Mouse (Mus musculus): Measurements from ENCODE around the gene Usp13.

Gene Usp13

DNA sequence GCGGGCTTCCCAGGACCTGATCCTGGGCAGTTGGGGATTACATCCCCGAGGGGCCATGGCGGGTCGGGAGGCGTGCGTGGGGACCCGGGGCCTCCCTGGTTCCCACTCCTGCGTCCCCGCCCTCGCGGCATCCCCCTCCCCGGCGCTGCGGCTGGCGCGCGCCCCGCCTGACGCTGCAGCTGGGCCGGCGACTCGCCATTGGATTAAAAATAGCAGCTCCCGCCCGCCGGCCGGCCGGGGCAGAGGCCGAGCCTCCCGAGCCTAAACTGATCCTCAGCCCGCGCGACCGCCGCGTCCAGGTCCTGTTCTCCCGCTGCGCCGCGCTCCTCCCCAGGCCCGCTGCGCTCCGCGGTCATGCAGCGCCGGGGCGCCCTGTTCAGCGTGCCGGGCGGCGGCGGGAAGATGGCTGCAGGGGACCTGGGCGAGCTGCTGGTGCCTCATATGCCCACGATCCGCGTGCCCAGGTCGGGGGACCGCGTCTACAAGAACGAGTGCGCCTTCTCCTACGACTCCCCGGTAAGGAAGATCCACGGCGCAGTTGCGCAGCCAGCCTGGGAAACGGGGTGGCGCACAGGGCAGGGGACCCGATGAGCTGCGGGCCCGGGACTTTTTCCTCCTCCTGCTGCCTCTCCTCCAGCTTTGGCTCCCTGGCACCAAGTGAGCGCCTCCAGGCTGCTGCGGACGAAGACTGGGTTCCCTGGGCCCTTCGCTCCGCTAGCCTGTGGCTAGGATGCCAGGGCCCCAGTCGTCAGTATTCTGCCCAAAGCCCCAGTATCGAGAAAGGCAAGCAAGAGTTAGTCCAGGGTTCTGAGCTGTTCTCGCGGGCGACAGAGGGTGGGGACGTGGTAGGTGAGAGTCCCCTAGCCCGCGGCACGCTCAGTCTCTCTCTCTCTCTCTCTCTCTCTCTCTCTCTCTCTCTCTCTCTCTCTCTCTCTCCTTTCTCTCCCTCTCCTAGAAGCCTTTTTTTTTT, at the start of gene Usp13:
TSS of gene Usp13 (plus strand) at position 190 of the 970 bp plus-strand sequence.
- DNase-seq, result no peak

DNA sequence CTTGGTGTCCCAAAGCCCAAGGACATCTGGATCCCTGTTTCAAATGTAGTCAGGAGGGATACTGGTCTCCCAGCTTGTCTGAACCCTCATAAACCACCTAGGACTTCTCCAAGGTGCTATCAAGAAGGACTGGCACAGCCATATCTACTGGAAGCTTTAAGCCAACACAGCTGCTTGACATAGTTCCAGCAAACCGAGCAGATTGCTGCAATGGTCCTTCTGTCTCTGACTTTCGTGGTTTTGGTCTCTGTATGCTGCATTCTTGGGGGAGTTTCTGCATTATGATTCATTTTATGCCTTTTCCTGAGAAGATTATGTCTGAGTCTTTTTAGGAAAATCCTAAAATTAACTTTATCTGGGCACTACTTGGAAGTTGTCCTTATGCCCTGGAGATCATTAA, 46.6 kb upstream of the Usp13 start:
- no peak for DNase-seq

DNA sequence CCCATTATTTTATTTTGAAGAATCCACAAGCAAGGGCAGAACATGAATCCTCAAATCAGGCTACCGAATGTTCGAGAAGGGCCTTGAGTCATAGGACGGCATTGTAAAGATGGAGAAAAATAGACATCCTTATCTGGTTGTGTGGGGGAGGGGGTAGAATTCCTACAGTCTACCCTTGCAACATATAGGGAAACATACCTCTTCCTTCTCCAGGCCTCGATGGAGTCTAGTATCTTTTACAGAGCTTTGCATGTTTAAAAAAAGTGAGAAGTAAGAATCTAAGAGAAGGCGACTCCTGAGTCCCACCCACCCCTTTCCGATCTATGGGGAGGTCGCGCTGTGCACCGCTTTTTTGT, 367 bp upstream of the Usp13 start:
- no peak for DNase-seq

DNA sequence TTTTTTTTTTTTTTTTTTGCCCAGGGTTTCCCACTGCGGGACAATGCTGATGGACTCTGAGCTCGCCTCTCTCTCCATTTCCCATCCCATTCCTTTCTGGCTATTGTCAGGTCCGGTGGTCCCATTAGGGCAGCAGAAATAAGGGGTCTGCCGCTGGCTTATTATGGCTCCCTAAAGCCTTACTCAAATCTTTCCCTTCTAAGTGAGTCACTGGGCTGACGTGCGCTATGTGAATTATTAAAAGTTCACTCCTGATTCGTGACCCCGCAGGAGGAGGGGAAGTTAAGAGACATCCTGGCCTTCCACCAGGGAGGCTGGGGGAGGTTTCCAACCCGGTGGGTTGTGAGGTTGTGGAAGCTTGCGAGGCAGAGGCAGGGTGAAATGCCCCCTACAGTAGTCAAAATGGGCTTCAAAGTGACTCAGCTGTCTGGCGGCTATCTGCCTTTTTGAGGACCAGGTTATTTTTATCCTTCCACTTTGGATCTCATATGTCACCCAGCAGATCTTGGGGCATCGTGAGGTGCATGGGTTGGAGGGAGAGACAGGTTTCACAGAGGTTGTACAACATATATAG, 1.1 kb downstream of the Usp13 start:
- no peak for DNase-seq

DNA sequence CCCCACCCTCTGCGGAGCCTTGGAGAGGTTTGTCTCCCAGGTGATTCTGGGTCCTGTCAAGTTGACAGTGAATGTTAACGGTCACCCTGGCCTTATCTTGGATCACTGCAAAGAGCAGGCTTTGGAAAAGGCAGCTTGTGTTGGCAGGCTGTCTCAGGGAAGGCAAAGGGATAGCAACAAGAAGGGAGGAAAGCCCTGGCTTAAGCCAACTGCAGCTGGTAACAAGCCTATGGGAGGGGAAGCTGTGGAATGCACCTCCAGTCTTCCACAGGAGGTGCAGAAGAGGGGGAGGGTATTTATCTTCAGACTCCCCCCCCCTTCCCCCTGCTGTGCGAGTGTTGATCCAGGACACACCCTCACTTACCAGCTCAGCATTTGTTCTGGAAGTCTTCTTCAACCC, 5.3 kb downstream of the Usp13 start:
- no peak for DNase-seq

DNA sequence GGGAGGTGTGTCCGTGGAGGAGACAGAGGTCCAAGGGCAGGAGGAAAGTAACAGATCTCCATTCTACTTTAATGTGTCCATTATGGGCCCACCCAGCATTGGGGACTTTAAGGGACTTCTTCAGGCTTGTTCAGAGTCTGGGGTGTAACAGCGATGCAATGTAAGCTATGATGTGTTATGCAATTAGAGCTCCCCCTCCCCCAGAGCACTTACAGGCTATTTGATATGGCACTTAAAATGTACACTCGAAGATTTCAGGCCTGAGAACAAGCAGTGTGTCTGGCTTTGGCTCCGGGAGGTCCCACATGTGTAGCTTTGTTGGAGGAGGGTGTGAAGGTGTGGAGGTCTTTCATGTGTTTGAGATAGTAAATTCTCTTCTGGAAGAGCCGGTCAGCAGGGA, 7.6 kb downstream of the Usp13 start:
- DNase-seq, result no peak

DNA sequence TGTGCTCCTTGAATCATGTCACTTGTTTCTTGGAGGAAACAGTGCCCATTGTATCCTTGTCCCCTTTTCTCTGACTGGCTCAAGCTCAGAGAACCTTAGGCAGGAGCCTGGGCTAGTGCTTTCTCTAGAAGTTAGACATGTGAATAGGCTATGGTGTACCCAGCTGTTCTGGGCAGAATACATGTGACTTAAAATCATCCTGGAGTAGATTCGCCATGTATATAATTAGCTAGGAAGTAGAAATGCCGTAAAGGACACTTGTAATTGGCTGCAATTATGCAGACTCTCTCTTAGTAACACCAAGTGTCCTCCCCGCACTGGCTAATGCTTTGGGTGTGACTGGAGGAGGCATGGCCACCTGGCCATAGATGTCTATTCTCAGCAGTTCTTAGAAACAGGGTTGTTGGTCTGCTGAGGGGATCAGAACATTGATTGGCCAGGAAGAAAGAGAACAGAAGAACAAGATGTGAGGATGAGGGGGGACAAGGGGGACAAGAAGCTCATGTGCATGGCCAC, 8.7 kb downstream of the Usp13 start:
- DNase-seq, result no peak

DNA sequence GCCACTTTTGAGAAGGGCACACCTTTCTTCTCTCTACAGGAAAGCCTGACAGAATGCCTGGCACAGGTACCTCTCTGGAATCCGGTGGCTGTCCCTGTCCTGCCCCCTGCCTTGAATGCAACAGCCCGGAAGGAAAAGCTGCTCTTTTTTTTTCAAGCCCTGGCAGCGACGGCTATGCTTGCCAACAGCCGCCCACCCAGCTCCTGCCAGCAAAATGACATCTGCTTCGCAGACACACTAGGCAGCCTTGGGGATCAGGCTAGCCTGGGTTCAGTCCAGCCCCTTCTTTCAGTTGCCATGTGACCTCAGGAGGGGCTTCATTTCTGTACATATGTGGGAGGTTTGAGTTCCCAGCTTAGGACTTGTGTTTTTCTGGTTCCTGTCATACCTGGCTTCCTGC, 9.4 kb downstream of the Usp13 start:
- no peak for DNase-seq

DNA sequence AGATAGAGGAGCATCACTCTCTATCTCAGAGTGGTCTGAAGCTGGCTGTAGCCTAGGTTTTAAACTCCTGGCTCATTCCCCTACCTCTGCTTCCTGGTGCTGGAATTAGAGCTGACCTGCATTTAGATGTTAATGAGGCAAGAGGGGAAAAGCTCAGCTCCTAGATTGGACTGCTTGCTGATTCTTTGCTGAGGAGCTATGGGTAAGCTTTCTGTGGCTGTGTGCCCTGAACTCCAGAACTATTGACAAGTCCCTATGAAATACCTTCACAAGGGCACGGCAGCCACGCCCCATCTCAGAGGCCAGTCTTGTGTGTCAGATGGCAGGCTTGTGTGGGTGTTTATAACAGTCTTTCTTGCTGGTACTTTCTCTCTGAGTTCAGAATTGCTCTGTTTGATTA, 16.5 kb downstream of the Usp13 start:
- DNase-seq, result no peak

DNA sequence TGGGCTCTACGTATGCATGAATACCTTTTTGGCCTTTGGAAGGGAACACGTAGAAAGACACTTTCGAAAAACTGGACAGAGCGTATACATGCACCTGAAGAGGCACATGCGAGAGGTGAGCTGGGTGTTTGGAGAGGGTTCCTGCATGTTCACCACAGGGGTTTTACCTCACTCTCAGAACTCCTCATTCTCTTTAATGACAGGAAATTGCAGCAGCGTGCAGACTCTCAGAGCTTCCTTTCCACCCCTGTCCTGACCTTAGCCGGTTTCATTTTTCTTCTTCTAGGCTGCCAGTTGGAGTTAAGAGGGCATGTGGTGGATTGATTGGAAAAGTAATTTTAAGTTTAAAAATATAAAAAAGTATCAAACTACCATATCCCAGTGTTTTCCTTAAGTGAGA, 20.5 kb downstream of the Usp13 start:
- DNase-seq, result no peak

DNA sequence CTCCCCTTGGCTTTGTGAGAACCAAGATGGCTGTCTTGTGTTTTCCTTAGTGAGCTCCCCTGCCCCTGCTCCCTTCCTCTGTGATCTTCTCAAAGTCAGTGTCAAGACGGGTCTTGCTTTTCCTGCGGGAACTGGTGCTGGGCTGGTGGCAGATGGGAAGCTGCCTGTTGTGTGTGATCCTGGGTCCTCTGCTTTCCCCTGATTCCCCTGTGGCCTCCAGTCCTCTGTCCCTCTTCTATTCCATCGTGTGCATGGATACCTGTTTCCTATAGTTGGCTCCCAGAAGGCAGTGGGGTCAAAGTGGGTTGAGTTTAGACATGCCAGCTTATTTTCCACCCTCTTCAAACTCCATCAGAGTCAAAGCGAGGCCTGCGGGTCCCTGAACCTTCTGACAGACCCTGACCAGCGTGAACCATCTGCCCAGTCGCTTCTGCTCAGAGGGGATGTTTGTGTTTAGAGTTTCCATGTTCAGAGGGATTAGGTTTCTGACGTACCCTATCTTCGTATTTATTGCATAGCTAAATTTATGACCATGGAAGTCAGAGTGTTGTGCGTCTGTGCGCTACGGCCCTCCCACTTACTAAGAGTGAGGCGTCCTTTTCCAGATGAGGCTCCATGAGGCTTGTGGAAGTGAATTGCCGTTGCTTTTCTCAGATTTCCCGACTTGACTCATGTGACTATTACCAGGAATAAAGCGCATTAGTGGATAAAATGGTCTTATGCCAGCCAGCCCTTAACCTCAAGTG, 39.2 kb downstream of the Usp13 start:
- no peak for DNase-seq

DNA sequence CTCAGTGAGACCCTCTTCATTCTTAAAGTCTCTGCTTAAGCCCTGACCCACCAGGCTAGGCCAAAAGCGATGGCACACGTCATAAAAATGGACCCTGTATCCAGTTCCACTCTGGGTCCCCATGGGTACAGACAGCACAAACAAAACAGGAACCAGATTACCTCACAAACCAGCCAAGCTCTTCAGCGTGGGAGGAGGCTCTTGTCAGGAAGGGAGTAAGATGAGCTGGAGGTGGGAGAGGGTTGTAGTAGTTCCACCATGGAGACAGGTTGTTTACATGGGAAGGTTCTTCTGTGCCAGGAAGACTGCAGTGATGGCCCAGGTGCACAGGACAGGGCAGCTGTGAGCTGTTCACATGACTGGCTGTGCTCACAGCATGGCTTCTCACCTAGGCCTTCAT, 53.7 kb downstream of the Usp13 start:
- DNase-seq, result no peak

DNA sequence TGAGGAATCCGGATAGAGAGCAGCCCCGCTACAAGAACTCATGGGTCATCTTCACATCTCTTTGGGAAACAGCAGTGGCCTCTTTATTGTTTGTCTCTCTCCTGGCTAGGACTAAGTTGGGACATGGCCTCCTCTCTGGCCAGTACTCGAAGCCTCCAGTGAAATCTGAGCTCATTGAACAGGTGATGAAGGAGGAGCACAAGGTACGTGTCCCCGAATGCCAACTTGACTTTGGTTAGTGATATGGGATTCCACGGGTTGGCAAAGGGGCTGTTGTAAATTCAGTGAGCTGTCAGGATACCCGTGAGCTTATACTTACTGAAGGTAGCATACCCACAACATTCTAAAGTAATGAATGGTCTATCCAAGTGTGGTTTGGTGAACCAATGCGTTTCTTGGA, 69.0 kb downstream of the Usp13 start:
- DNase-seq, result no peak

DNA sequence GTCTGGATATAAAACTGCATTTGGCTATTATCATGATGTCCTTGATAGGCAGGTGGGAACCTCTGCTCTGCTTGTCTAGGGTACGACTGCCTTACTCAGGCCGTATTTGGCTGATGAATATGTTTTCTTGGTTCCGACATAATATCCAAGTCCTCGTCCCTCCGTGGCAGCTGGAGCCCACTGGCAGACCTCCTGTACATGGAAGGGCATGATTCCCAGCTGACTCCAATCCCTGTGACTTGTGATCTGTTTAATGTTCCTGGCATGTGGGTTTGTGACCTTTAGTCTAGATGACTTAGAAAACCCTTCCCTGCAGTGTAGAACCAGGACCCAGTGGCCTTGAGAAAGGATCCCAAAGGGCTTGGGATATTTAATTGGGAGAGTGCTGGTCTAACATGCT, 71.5 kb downstream of the Usp13 start:
- DNase-seq, result no peak

DNA sequence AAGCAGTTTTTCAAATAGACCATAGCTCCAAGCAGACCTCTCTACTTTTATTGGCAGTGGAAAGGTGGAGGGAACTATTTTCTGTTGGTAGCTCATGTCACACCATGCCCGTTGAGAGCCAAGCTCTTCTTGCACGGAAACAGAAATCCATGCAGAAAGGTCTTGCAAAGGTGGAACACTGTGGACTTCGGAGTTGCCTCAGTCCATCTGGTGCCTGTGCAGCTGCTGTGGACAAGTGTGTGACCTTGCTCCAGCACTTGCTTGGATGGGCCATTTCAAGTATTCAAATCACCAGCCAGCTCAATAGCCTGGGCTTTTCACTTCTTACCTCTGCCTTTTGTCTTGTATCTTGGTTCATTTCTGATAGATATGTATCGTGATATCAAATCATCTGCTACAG, 72.8 kb downstream of the Usp13 start:
- DNase-seq, result no peak

DNA sequence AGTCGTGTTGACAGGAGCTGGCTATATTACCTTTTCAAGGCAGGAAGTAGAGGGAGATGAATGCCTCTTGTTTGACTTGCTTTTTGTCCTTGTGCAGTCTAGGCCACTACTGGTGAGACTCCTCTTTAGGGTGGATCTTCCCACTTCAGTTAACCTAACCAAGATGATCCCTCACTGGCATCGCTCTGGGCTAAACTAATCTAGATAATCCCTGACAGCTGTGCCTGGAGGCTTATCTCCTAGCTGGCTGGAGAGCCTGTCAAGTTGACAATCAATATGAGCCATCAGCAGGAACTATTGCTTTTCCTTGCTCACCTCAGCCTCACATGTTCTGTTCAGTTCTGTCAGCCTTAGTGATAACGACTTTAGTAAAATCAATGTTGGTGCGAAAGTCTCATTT, 86.1 kb downstream of the Usp13 start:
- no peak for DNase-seq

DNA sequence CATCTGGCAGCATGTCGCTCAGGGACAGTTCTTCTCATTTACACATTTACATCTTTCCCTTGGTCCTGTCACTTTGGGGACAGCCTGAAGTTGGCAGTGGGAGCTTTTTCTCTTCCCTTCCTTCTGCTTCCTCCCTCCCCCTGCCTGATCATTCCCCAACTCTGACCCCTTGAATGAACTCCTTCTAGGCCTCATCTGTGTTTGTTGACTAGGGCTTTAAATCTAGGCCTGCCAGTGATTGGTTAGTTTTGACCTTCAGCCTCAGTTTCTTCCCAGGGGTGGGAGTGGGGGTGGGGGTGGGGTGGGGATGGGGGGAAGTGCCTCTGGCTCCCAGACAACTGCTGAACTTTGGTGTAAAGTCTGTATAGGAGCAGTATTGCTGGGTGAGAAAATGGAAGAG, 87.3 kb downstream of the Usp13 start:
- DNase-seq, result no peak

DNA sequence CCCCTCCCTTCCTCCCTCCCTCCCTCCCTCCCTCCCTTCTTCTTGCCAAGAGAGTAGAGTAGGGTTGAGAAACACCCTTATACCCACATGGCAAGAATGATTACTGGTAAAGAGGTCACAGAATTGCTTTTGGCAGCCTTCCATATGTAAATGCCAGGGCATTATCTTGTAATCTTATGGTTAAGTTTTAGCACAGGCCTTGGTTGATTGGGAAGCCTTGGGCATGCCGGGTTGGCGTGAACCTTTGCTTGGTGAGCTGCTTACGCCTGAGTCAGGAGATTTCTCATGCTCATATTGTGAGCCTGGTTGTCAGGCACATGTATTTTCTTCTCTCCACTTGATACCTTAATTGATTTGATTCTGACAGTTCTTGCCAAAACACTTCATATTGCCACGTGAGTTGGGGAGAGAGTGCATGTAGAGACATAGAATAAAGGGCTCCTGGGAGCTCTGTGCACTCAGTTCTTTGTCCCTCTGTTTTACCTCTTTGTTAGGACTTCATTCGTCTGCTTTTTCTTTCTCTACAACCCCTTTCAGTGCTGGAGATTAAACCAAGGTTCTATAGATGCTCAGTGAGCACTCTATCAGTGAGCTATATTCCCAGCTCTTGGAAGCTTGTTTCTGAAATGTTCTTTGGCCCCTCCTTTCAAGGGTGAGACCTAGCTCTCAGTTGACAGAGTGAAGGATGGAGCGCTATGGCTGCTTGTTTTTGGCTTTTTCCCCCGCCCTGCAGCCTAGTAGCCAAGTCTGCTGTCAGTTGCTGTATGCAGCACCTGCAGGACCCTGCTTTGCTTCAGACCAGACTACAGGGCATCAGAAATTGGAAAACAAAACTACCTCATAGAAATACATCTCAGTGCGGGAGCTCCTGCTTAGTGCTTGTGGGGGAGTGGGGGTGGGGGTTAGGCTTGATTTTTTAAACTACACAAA, 88.8 kb downstream of the Usp13 start:
- DNase-seq, result no peak

DNA sequence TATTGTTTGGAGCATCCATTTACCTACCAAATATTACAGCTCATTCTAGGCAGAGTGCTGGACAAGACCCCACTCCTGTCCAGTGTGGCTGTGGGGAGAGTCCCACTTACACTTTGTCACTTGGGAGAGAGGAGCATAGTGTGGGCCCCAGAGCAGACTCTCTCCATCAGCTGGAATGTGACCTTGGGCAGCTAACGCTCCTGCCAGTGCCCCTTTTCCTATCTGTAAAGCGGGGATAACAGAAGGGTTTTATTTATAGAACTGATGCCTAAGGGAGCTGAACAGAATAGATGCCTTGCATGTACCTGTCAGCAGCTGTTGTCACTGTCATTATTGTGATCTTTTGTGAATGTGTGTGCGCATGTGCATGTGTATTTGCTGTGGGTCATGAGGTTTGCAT, 91.1 kb downstream of the Usp13 start:
- no peak for DNase-seq

DNA sequence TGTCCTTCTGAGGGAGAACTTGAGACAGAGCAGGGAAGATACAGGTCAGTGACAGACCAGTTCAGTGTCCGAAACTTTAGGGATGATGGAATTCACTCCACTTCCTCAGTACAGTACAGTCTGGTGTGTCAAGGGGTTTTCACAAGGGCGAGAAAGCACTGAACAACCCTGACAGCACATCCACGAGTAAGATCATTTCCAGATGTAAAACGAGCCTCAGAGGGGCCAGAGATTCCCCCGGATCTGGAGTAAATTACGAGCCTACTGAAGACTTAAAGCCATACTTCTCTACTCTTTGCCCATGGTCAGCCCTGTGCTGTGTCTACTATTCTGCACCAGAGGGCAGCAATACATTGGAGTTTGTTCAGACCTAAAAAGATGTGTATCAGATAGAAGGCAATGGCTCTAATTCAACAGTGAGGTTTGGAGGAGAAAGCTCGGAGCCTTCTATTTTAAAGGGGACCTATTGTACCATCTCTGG, 92.8 kb downstream of the Usp13 start:
- DNase-seq, result no peak

DNA sequence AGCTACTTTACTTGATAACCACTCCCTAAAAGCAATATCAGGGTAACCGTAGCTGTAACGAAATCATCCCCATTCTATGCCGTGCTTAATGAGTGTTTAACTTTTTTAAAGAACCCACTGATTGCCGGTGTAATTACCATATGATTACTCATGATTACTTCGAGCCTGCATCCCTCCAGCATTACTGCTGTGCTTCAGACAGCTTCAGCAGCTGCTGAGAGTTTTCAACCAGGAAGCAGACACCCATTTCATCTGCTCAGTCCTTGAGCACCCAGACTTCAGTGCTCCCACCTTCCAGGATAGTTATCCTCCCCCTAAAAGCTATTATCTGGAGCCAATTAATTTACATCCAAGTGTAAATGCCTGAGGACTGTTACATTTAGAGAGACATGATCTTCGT, 106.8 kb downstream of the Usp13 start:
- no peak for DNase-seq

DNA sequence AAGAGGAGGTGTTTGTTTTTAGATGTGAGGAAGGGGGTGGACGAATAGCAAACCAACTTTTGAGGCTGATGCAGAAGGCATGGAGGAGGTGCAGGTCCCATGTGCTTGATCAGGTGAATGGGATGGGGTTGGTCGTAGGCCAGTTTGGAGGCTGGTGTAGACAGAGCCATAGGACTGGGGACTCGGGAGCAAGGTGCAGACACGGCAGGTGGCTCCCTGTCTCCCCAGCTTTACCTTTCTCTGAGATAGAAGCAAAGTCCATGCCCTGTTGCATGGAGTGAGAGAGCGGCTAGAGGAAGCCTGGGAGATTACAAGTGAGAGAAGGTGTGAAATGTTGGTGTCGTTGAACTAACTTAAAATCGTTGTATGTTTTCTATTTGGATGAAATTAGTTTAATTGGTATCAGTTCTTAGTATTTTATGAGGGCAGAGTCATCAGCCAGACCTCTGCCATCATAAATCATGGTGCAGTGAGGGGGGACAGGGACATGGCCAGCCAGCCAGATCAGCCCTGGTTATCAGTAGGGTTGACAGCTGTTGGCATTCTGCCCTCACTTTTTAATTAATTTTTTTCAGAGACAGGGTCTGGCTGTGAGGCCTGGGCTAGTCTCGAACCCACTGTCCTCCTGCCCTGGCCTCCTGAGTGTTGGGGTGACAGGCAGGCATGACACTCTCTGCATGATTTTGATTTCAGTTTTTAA, 122.6 kb downstream of the Usp13 start:
- DNase-seq, result no peak

Data from thymus, adult 18-20 months (tissue).